Mouse (Mus musculus) limb, embryonic 13.5 days (tissue): ENCODE data around the gene Exoc4. TPM values are rescaled to one million over a fixed set of nuclear protein-coding genes. Genes with fewer than 3 reads are reported as not detected.

Source experiments
- ATAC-seq: fragments of 200-750 bp; cut with Nextera tagmentation; 2 replicates; pipeline ENCODE4 v1.8.0; 2017; ENCODE audit warnings: low read depth, moderate number of reproducible peaks, moderate TSS enrichment; ENCODE audit not compliant: low FRiP score
- H3K27ac ChIP-seq: fragments of 300-500 bp; sonication (generic); 2 replicates; pipeline ENCODE4 v1.5.1; 2015; ENCODE audit warnings: inconsistent platforms, mild to moderate bottlenecking, moderate library complexity
- H3K27me3 ChIP-seq: fragments of 300-500 bp; sonication (generic); 2 replicates; pipeline ENCODE4 v1.6.1; 2015; ENCODE audit warnings: mild to moderate bottlenecking, inconsistent platforms
- H3K36me3 ChIP-seq: fragments of 300-500 bp; sonication (generic); 2 replicates; pipeline ENCODE4 v1.6.1; 2015; ENCODE audit warnings: inconsistent platforms, mild to moderate bottlenecking, moderate library complexity
- H3K4me1 ChIP-seq: fragments of 300-500 bp; sonication (generic); 2 replicates; pipeline ENCODE4 v1.6.1; 2015; ENCODE audit warnings: inconsistent platforms
- H3K4me2 ChIP-seq: fragments of 300-500 bp; sonication (generic); replicated peaks from 2 replicates; pipeline ENCODE4 v1.6.1; 2015; ENCODE audit warnings: inconsistent platforms, mild to moderate bottlenecking, moderate library complexity
- H3K4me3 ChIP-seq: fragments of 300-500 bp; sonication (generic); 2 replicates; pipeline ENCODE4 v1.5.1; 2015; ENCODE audit warnings: moderate library complexity, mild to moderate bottlenecking, inconsistent platforms
- H3K9ac ChIP-seq: fragments of 300-500 bp; sonication (generic); 2 replicates; pipeline ENCODE4 v1.6.1; 2015; ENCODE audit warnings: mild to moderate bottlenecking, inconsistent platforms
- H3K9me3 ChIP-seq: fragments of 300-500 bp; sonication (generic); 2 replicates; pipeline ENCODE4 v1.6.1; 2016; ENCODE audit warnings: inconsistent platforms
- WGBS: fragments of 180-500 bp; shearing (Covaris S2); methylation state at CpG from one replicate; pipeline ENCODE4 v1.1.7; 2015; 5-methylcytosine and 5-hydroxymethylcytosine counted together
- polyA plus RNA-seq: library from polyadenylated mRNA; unstranded; fragments of >200 nt; fragmentation: Nextera tagmentation; extraction: Ambion mirVana; gene quantifications from 2 replicates; pipeline ENCODE4 v1.2.1, GENCODE M21; 2015

The Exoc4 gene
- polyA plus RNA-seq, 1 experiment from 2014 or later = 45.2 TPM

DNA sequence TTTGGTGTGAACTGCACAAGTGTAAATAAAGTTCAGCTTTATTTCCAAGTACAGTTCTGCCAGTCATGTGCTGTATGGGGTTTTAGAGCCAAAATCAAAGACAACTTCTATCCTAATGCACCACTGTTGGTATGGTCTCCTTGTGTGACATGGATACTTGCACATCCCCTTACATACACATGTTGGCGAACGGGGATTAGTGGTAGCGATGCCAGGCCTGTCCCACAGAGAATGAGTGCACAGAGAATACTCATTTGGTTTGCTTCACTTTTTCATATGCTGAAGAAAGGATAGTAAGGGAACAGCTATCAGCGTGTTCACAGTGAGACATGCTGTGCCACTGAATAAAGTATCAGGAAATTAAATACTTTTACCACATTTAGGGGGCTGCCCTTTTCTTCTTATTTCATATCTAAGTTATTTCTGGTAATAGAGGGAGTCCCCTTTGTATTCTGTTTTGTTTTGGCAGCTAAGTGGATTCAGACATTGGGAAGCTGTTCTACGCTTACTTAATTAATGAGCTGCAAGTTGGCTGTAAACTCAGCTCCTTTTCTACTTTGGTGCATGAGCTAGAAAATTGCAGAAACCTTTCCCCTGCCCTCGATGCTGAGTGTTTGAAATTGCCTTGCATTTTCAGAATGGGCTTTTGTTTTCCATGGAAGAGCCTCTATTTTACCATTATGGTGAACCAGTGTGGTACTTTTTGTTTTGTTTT is 247.4 kb downstream of the Exoc4 start:
- ATAC-seq = no peak
- Histone ChIP-seq H3K27me3 (no peaks in the 10 kb centered on the region), H3K9me3 (no peaks in the 10 kb centered on the region), H3K4me2 (no peak overlapping the region), H3K36me3 (peaks cover 3% of the 10 kb centered on the region; the same call in 1 of the 2 replicates), H3K4me1 (no peaks in the 10 kb centered on the region), H3K4me3 (no peak overlapping the region), H3K9ac (no peak overlapping the region), H3K27ac (no peak overlapping the region; the same call in 1 of the 2 replicates)
- WGBS = 59% methylated on average over 6 of the region's 6 CpGs

DNA sequence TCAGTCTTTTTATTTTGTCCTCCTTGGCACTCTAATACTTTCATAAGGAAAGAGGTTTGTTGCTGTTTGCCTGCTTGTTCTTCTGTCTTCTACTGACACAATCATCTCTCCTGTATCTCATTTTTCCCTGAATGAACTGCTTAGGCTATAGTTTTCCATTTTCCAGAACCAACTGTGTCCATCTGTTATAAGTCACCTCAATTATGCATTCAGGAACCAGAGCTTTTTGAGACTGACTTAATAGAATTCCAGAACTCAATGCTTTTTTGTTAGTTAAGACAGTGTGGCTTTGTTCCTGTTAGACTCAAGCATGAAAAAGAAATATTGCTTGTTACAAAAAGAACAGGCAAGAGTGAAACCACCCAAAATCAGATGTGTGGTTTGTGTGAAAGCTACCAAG is 248.5 kb downstream of the Exoc4 start:
- Histone ChIP-seq H3K9me3 (no peaks in the 10 kb centered on the region), H3K27me3 (no peaks in the 10 kb centered on the region), H3K4me1 (no peaks in the 10 kb centered on the region), H3K27ac (no peak overlapping the region), H3K9ac (no peak overlapping the region), H3K4me2 (no peak overlapping the region), H3K36me3 (peaks cover 3% of the 10 kb centered on the region; the same call in 1 of the 2 replicates), H3K4me3 (no peak overlapping the region)
- ATAC-seq = no peak

GRCm38 (mm10) chr6:33502388-33502787 is 253.5 kb downstream of the Exoc4 start:
- H3K27ac ChIP-seq = no peak overlapping the region

DNA sequence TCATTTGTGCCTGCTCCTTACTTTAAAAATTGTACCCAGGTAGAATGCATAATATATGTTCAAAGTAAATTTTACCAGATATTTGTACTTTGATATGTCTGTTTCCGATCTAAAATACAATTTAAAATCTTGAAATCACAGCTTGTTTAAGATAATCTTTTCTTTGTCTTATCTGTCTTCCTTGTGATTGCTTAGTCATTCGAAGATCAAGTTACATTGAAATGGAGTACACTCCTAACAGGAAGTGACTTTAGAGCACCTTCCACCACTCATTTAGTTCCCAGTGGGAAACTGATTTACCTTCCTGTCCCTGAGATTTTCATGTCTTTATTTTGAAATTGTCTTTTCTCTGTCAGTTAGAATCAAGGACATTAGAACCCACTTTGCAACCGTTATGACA is 254.5 kb downstream of the Exoc4 start:
- no peaks in the 10 kb centered on the region for H3K27me3 ChIP-seq
- H3K4me1 ChIP-seq = no peaks in the 10 kb centered on the region
- no peaks in the 10 kb centered on the region for H3K9me3 ChIP-seq
- H3K36me3 ChIP-seq = peaks cover 3% of the 10 kb centered on the region; the same call in 1 of the 2 replicates
- 88% methylated on average over 3 of the region's 3 CpGs for WGBS
- no peak for ATAC-seq
- no peak overlapping the region for H3K4me3 ChIP-seq
- H3K4me2 ChIP-seq = no peak overlapping the region
- no peak overlapping the region for H3K9ac ChIP-seq
- no peak overlapping the region for H3K27ac ChIP-seq

More at GRCm38 (mm10) chr6:33502388-33502787, 253.5 kb downstream of the Exoc4 start:
- Histone ChIP-seq H3K36me3 (peaks cover 3% of the 10 kb centered on the region; the same call in 1 of the 2 replicates), H3K9me3 (no peaks in the 10 kb centered on the region), H3K4me2 (no peak overlapping the region), H3K27me3 (no peaks in the 10 kb centered on the region), H3K4me3 (no peak overlapping the region), H3K4me1 (no peaks in the 10 kb centered on the region), H3K9ac (no peak overlapping the region)
- no peak for ATAC-seq
- WGBS = 72% methylated on average over 4 of the region's 4 CpGs

GRCm38 (mm10) chr6:33507134-33507533 is 258.2 kb downstream of the Exoc4 start:
- no peak overlapping the region for H3K27ac ChIP-seq
- no peak overlapping the region for H3K4me2 ChIP-seq
- no peaks in the 10 kb centered on the region for H3K4me1 ChIP-seq
- H3K9me3 ChIP-seq = no peaks in the 10 kb centered on the region
- H3K27me3 ChIP-seq = no peaks in the 10 kb centered on the region
- no peaks in the 10 kb centered on the region for H3K36me3 ChIP-seq
- H3K4me3 ChIP-seq = no peak overlapping the region
- H3K9ac ChIP-seq = no peak overlapping the region
- no peak for ATAC-seq

GRCm38 (mm10) chr6:33515391-33515790 is 266.5 kb downstream of the Exoc4 start:
- Histone ChIP-seq H3K4me2 (no peak overlapping the region), H3K9me3 (no peaks in the 10 kb centered on the region), H3K36me3 (no peaks in the 10 kb centered on the region), H3K4me1 (0 out of 2 replicates have a peak, but pooled peaks cover 3% of the 10 kb centered on the region), H3K4me3 (no peak overlapping the region), H3K27me3 (no peaks in the 10 kb centered on the region), H3K9ac (no peak overlapping the region), H3K27ac (no peak overlapping the region)
- 66% methylated on average over 4 of the region's 4 CpGs for WGBS
- no peak for ATAC-seq

- Histone ChIP-seq H3K4me2 (no peak overlapping the region), H3K4me1 (0 out of 2 replicates have a peak, but pooled peaks cover 3% of the 10 kb centered on the region), H3K9ac (no peak overlapping the region), H3K36me3 (no peaks in the 10 kb centered on the region), H3K4me3 (no peak overlapping the region), H3K27ac (no peak overlapping the region), H3K27me3 (no peaks in the 10 kb centered on the region), H3K9me3 (no peaks in the 10 kb centered on the region)
- ATAC-seq = no peak
- 78% methylated on average over 6 of the region's 6 CpGs for WGBS
Measured at GRCm38 (mm10) chr6:33516798-33517197, 267.9 kb downstream of the Exoc4 start.

DNA sequence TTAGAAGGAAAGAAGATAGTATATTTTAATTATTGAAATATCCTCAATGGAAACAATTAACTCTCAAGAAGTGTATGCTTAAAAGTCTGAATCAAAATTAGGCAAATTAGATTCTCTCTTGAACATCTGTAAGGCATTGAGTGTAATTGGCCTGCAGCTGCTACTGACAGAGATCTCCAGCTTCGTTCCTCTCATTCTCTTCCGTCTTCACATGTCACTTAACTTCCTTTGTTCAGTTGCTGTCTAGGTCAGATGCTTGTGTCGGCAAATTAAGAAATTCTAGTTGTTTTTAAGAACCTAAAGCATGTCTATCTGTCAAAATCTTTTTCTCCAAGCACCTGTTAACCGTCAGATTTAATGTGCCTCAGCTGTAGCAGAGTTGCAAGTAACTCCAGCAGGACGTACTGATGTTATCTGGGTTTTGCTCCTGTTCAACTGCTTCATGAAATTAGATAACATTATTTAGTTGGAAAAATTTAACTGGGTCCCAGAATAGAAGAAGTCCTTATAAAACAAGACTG is 269.1 kb downstream of the Exoc4 start:
- no peaks in the 10 kb centered on the region for H3K9me3 ChIP-seq
- 17% methylated on average over 5 of the region's 5 CpGs for WGBS
- H3K4me1 ChIP-seq = 0 out of 2 replicates have a peak, but pooled peaks cover 3% of the 10 kb centered on the region
- H3K9ac ChIP-seq = no peak overlapping the region
- no peak for ATAC-seq
- H3K4me3 ChIP-seq = no peak overlapping the region
- H3K4me2 ChIP-seq = no peak overlapping the region
- H3K36me3 ChIP-seq = no peaks in the 10 kb centered on the region
- H3K27ac ChIP-seq = no peak overlapping the region
- no peaks in the 10 kb centered on the region for H3K27me3 ChIP-seq

GRCm38 (mm10) chr6:33525695-33526366 is 276.9 kb downstream of the Exoc4 start:
- H3K27me3 ChIP-seq = no peaks in the 10 kb centered on the region
- H3K36me3 ChIP-seq = no peaks in the 10 kb centered on the region
- H3K4me1 ChIP-seq = no peaks in the 10 kb centered on the region
- no peak for ATAC-seq
- 90% methylated on average over 7 of the region's 7 CpGs for WGBS
- no peaks in the 10 kb centered on the region for H3K9me3 ChIP-seq
- H3K9ac ChIP-seq = no peak overlapping the region
- H3K4me2 ChIP-seq = no peak overlapping the region
- no peak overlapping the region for H3K27ac ChIP-seq
- H3K4me3 ChIP-seq = no peak overlapping the region

DNA sequence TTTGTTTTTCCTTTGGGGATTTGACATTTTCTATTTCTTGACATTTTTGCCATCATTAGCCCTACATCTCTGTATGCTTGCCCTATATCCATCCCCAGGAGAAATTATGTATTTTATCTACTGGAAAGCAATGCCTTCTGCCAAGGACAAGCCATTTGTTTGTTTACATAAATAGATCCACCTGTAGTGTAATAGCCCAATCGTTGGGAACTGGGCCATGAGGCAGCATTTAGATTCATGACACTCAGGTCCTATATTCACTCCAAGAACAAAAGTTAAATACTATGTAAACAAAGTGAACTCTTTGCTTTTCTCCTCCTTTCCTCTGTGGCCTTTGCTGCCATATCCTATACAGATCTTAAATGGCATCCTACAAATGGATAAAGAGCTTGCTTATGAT is 291.5 kb downstream of the Exoc4 start:
- H3K27ac ChIP-seq = no peak overlapping the region
- 78% methylated on average over 1 of the region's 1 CpGs for WGBS

DNA sequence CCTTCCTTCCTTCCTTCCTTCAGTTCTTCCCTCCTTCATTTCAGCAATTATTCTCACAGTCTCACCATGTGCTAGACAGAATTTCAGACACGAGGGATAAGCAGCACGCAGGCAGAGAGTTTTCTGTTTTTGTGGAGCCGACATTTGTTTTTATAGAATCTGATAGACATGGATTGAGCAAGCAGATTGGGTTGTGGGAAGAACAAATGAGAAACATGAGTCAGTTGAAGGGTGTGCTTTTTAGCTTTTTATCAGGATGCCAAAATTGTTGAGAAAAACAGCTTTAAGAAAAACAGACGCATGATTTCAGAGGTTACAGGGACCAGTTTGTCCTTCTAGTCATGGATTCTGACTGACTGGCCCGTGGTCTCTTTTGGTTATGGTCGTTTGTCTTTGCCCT is 293.8 kb downstream of the Exoc4 start:
- no peaks in the 10 kb centered on the region for H3K36me3 ChIP-seq
- no peaks in the 10 kb centered on the region for H3K9me3 ChIP-seq
- WGBS = 76% methylated on average over 6 of the region's 6 CpGs
- ATAC-seq = no peak
- H3K27me3 ChIP-seq = no peaks in the 10 kb centered on the region
- no peak overlapping the region for H3K9ac ChIP-seq
- H3K4me3 ChIP-seq = no peak overlapping the region
- H3K4me1 ChIP-seq = no peaks in the 10 kb centered on the region
- no peak overlapping the region for H3K27ac ChIP-seq
- no peak overlapping the region for H3K4me2 ChIP-seq

More for the DNA sequence above, 291.5 kb downstream of the Exoc4 start:
- Histone ChIP-seq H3K9ac (no peak overlapping the region), H3K4me3 (no peak overlapping the region), H3K36me3 (no peaks in the 10 kb centered on the region), H3K27me3 (no peaks in the 10 kb centered on the region), H3K4me1 (no peaks in the 10 kb centered on the region), H3K9me3 (no peaks in the 10 kb centered on the region), H3K4me2 (no peak overlapping the region)
- no peak for ATAC-seq

DNA sequence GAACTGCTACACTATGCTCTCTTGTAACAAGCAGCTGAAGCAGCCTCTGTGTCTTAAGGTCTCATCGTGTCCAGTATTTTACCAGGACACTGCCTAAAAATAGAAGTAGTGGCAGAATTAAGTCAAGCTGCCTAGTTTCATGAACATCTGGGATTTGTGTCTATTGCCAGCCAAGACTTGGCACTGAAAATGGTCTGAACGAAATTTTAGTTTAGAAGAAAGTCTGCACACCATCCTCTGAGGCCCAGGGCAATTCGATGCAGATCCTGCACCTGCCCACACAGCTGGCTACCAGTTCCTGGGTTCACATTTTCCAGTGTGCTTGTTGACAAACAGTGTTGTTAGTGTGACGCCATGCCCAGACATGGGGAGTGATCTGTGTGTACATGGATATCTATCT is 303.0 kb downstream of the Exoc4 start:
- Histone ChIP-seq H3K4me1 (peaks cover 12% of the 10 kb centered on the region), H3K4me2 (no peak overlapping the region), H3K36me3 (no peaks in the 10 kb centered on the region), H3K4me3 (no peak overlapping the region), H3K27me3 (no peaks in the 10 kb centered on the region), H3K27ac (no peak overlapping the region), H3K9ac (no peak overlapping the region), H3K9me3 (no peaks in the 10 kb centered on the region)
- WGBS = 64% methylated on average over 4 of the region's 4 CpGs
- no peak for ATAC-seq
